Mouse (Mus musculus) layer of hippocampus, adult 2 months (tissue): ENCODE data around the gene Frzb. TPM values are rescaled to one million over a fixed set of nuclear protein-coding genes. Genes with fewer than 3 reads are reported as not detected.
"Not testable (repeated sequence)": the region's sequence is repeated elsewhere in the genome, so short reads cannot be mapped to it uniquely, and the experiment has no call there.

Experiments
- DNase-seq, 2 experiments: peaks; one replicate each; pipeline ENCODE4 v3.0.0; 2022; ENCODE audit warnings: low spot score in 2 of 2
- H3K27ac ChIP-seq: fragments of 200-600 bp; 2 replicates; pipeline ENCODE4 v1.8.1; 2022
- H3K4me3 ChIP-seq: fragments of 200-600 bp; 2 replicates; pipeline ENCODE4 v1.8.1; 2022; ENCODE audit warnings: mild to moderate bottlenecking
- CTCF ChIP-seq: fragments of 200-600 bp; conservative IDR thresholded peaks from 2 replicates; pipeline ENCODE4 v1.8.1; 2022; ENCODE audit warnings: antibody characterized with exemption, mild to moderate bottlenecking, moderate library complexity
- long read RNA-seq, 2 experiments: library from polyadenylated mRNA; stranded (forward); transcript quantifications; one replicate each; pipeline ENCODE4 v2.0.0; 2021; ENCODE audit warnings: borderline mapping rate in 2 of 2
- total RNA-seq, 2 experiments: library from RNA; stranded (reverse); gene quantifications; 2 replicates each; pipeline ENCODE4 v1.2.3; 2021

The Frzb gene
- total RNA-seq: 10 to 100 TPM; 29.3 to 33.6 TPM
- long read RNA-seq, experiment 1, transcript Frzb-201 (6 exons, 3,149 nt): major isoform, 19 of 21 reads
- long read RNA-seq, experiment 1, partial matches to known transcripts: 1 of 21 reads
- long read RNA-seq, experiment 1, other reads (novel, unspliced or antisense): 1 of 21 reads
- long read RNA-seq, experiment 2, transcript Frzb-201 (6 exons, 3,149 nt): major isoform, 35 of 40 reads
- long read RNA-seq, experiment 2, partial matches to known transcripts: 0 of 40 reads
- long read RNA-seq, experiment 2, other reads (novel, unspliced or antisense): 5 of 40 reads

DNA sequence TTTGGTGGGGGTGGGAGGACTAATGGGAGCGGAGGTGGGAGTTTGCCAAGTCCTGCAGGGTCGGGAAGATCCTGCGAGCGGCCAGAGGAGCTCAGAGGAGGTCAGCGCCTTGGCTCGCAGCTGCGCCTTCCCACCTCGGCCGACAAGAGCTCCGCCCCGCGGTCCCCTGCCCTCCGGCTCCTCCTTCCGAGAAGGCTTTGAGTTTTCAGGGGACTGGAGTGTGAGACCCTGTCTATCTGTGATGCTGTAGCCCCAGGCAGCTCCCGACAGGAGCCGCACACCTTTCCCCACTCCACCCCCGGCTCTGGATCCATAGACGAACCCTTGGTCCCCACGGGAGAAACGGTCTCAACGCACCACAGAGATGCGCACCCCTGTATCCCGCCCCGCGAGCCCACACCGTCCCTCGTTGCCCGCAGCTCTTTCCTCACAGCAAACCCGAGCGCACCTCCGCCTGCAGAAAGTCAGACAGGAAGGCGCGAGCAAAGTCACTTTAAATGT is at the start of gene Frzb:
TSS of gene Frzb (minus strand) at position 335 of the 501 bp plus-strand sequence.
- Histone ChIP-seq H3K27ac (peak within 1 kb of the TSS; percentile 84), H3K4me3 (peak within 1 kb of the TSS; percentile 77)
- no peak for TF ChIP-seq CTCF
- DNase-seq: peak in 1 of 2 experiments; percentile 12

DNA sequence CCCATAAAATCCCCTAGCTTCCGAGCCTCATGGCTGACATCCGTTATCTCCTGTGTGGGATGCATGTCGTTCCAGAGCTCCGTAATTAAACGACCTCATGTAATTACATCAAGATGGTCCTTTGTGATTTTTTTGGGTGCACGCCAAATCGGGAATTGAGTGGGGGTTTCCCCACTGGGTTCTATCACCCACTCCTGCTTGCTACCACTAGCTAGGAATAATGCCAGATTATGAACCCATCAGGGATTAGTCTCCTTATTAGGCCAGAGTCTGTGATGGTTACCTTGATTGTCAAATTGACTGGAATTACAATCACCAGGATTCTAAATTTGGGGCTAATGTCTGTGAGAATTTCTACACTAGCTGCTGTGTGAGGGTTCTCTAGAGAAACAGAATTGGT is 47.9 kb upstream of the Frzb start:
- DNase-seq, H3K4me3 ChIP-seq, H3K27ac ChIP-seq: not testable (repeated sequence)

DNA sequence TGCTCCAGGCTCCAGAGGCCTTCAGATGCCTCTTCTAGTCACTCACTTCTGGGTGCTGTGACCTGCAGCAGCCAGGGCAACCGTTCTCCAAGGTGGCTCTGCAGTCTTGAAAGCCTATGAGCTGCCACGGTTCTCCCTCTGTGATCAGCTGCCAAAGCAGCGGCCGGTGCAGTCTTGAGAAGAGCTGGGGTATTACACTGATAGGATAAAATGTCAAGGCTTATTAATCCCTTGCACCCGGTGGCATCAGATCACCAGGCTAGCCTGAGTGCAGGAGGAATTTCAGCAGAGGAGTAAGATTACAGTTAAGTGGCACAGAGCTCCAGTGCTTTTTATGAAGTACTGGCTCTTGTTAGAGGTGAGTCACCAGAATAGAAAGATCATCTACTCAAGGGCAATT is 39.4 kb upstream of the Frzb start:
- no peak for DNase-seq
- Histone ChIP-seq H3K4me3 (no peak overlapping the region), H3K27ac (no peak overlapping the region)
- no peak for TF ChIP-seq CTCF

DNA sequence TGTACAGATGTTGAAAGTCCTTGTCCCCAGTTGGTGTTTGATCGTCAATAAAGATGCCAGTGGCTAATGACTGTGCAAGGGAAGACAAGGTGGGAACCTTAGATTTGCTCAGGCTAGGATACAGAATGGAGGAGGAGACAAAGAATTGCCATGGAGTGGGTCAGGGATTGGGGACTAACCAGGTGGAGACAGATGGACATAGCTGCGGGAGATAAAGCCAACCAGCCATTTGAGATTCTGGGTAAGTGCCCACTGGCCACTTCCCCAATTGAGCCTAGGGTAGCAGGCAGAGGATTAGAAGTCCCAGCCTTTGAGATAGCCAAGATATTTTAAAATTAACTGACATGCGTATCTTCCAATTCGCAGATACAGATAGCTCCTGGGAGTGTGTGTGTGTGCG is 37.5 kb upstream of the Frzb start:
- TF ChIP-seq CTCF: no peak
- no peak for DNase-seq
- H3K4me3 ChIP-seq: no peak overlapping the region
- no peak overlapping the region for H3K27ac ChIP-seq

DNA sequence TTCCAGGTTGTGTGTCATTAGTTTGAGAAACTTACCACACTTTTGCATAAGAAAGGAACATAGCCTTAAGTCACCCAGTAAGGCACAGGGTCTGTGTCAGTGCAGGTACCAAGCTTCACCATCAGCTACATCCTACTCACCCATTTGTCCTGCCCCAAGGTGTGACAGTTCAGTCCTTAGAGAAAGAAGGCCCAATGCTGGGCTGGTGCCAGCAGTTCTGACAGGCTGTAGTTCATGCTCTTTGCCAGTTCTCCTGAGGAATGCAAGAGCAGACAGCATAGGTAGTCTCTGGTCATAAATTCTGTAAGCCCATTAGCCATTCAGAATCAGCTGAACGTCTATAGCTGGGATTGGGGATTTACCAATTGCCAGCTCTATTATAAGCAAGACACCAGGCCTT is 28.4 kb upstream of the Frzb start:
- no peak for DNase-seq
- Histone ChIP-seq H3K4me3 (no peak overlapping the region), H3K27ac (no peak overlapping the region)
- TF ChIP-seq CTCF: no peak

DNA sequence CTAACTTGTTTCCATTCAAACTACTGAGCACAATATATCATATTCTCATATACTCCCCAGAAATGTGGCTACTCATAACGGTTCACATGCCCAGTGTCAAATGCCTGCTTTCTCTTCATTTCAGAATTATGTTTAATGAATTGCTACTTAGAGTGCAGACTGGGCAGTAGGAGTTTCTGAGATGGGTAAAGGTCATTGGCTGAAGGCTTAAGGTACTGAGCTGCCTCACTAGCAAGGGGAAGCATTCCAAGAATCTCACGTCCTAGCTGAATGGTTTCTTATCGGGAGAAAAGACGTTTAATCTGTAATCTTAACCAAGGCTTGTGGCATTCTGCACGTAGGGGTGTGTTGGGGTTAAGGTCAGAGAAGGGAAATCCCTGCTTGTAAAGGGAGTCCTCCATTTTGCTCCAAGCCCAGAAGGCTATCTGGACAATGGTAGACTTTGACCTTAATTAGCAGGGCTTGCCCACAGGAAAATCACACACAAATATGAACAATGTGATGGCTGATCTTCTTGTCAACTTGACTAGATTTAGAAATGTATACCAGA is 26.9 kb upstream of the Frzb start:
- no peak for TF ChIP-seq CTCF
- Histone ChIP-seq H3K27ac (no peak overlapping the region), H3K4me3 (no peak overlapping the region)
- DNase-seq: no peak

DNA sequence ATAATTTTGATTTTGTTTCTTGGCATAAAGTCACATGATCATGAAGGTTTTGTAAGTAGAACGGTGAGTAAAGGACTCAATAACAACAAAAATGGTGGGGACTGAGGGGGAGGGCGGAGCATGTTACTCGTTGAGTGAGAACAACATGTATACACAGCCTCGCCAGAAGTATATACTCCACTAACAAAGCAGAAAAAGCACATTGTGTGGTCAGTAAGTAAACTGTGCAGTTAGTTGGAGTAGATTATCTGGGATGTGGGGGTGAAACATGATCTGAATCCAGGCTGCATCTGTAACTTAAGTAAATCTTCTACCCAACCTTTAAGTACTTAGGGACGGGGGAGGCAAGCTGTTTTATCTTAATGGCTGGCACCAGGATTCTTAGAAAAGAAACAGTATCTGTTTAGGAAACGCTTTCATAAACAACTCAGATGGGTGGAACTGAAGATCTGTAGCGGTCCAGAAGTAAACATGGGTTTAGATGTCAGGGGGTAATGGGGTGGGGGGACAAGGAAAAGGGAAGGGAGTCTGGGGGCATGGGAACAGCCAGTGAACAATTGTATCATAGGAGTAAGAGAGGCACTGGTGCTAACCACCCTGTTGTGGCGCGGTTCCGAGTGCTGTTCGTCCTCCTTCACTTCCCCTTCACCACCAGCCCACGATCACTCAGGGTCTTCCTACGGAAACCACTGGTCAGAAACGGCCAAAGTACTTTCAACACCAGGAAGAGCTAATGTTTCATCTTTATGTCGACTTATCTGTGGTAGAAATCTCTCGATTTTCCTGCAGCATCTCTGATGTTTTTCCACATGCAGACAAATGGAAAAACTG is 18.8 kb upstream of the Frzb start:
- no peak for DNase-seq
- H3K27ac ChIP-seq: no peak overlapping the region
- H3K4me3 ChIP-seq: no peak overlapping the region
- no peak for TF ChIP-seq CTCF

DNA sequence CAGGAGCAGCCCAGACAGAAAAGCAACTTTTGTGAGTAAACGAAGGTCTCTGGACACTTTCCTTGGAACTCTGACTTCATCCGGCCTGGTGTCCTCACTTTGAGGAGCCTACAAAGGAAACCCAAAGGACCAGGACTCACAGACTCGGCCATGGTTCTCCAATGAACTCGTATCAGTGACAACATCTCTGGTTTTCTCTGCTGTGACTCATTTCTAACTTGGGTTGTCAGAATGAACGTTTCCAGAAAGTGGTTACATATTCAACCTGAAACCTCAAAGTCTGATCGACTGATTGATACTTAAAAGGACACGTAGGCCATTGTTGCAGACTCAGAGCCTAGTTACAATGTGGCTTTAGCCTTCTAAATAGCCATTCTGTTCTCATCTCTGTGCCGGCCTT is 14.4 kb upstream of the Frzb start:
- H3K4me3 ChIP-seq: no peak overlapping the region
- H3K27ac ChIP-seq: no peak overlapping the region
- no peak for TF ChIP-seq CTCF
- DNase-seq: no peak

DNA sequence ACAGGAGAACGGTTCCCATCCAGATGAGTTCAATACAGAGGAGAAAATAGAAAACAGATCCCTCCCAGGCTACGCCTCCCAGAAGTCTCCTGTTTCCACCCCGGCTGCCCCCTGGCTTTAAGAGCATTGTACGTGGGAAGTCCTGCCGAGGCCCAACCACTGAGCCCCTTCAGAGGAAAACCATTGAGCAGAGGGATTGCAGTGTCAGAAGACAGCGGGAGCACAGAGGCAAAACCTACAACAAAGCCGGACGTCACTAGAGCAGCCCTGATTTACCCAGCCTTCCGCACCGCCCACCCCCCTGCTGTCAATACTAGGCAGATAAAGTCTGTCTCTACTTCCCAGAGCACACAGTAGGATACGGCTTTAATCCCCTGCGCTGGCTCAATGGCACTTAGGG is 806 bp upstream of the Frzb start:
- Histone ChIP-seq H3K4me3 (peak overlapping the region; percentile 77), H3K27ac (peak overlapping the region; percentile 84)
- TF ChIP-seq CTCF: no peak
- peak; percentile 32 to 57 for DNase-seq

DNA sequence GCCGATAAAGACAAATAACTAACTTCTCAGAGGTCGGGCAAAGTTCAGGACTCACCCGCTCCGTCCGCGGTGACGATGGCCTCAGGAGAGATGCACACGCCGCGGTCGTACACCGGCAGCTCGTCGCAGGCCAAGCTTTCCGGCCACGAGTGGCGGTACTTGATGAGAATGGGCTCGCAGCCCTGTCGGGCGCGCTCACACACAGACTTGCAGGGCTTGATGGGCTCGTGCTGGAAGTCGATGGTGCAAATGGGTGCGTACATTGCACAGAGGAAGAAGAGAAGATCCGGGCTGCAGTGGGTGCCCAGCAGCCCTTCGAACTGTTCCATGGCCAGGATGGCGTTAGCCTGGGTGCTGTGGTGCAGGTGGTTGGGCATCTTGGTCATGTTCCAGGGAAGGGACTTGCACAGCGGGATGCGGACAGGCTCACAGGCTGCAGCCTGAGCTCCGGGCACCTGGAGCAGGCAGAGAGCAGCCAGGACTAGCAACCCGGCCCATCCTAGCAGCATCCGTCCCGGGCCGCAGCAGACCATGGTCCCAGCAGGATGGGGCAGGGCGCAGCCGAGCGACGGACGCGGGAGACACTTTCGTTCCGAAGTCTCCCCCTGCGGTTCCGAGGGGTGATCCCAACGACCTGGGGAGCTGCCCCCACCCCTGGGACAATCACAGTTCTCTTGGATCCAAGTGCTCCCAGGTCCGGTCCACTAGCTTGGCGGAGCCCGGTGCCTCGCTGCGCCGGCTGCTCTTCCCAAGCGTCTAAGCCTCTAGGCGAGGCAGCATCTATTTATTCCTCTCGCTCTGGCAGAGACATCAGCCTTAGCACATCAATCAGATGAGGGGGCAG is 895 bp downstream of the Frzb start:
- Histone ChIP-seq H3K27ac (peak overlapping the region; percentile 84), H3K4me3 (peak overlapping the region; percentile 77)
- TF ChIP-seq CTCF: no peak
- peak; percentile 7 to 15 for DNase-seq

DNA sequence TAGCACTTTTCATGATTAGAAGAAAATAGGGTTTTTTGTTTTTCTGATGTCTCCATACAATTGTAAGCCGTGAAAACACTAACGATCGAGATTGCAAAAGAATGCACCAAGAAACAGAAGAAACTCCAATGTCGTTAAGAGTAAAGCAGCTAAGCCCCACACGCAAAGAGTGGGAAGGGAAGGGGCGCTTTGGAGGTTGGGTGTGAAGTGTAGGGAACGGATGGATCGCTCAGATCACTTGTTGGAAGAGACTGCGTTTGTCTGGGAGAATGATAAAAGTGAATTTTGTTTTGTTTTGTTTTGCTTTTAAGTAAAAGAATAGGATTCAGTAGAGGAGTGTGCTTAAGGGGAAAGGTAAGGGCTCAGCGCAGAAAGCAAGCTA is 1.5 kb downstream of the Frzb start:
- TF ChIP-seq CTCF: no peak
- DNase-seq: no peak
- H3K4me3 ChIP-seq: peak overlapping the region; percentile 77

DNA sequence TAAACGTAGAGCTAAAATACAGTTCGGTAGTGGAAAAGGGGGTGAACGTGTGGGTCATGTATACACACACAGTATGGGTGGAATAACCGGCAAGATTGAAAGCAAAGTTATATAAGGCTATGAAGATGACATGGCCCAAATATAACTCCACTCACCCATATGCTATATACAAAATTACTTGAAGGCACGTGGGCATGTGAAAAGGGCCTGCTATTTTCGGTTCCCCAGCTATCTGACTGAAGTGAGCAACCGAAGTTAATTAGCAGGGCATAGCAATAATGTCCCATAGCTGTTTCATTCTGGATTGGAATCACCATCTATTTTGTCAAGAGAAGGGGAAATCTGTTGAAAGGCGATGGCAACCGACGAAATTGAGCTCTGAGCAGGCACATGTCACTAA is 1.9 kb downstream of the Frzb start:
- H3K27ac ChIP-seq: peak overlapping the region; percentile 84; the same call in 1 of the 2 replicates
- peak in 1 of 2 experiments; percentile 2 for DNase-seq
- TF ChIP-seq CTCF: no peak
- peak overlapping the region; percentile 77 for H3K4me3 ChIP-seq

More for the DNA sequence above, 1.5 kb downstream of the Frzb start:
- H3K27ac ChIP-seq: peak overlapping the region; percentile 84
